In genomic region chr13:37658034-37658433, GRCm38 (mm10) we compare ENCODE assay signal across 8 mouse cellular contexts.
A peak's percentile ranks its signal among the peaks of the same experiment; 100 is the strongest.
DNase-seq lines count a peak whose midpoint lies in the region; ATAC-seq and TF ChIP-seq lines count a peak whose summit lies in the region.

No protein-coding gene starts in this region.

- TF ChIP-seq CTCF in midbrain, postnatal 0 days (IDR thresholded peaks at IDR 0.05), result no peak

- peak; percentile 50; the same call in 1 of the 2 replicates for ATAC-seq in embryonic facial prominence, embryonic 14.5 days (ENCODE audit: low read depth)
- peak; percentile 12; the same call in 1 of the 2 replicates for ATAC-seq in heart, embryonic 16.5 days (replicated peaks; ENCODE audit: extremely low read depth, insufficient read depth, low FRiP score)
- ATAC-seq in neutrophil, adult 5-6 weeks (ENCODE audit: extremely low read depth, insufficient number of reproducible peaks, low FRiP score, poor library complexity, severe bottlenecking), result peak; percentile 90
- no peak for ATAC-seq in forebrain, embryonic 12.5 days (ENCODE audit: low FRiP score)
- no peak for ATAC-seq in midbrain, postnatal 0 days (ENCODE audit: low FRiP score)

- no peaks in the 10 kb centered on the region for H3K36me3 ChIP-seq in embryonic facial prominence, embryonic 14.5 days (ENCODE audit: control insufficient read depth, insufficient read depth, low read length)
- no peaks in the 10 kb centered on the region for H3K36me3 ChIP-seq in embryonic facial prominence, embryonic 10.5 days (replicated peaks)
- H3K36me3 ChIP-seq in heart, embryonic 16.5 days (ENCODE audit: control insufficient read depth, insufficient read depth), result no peaks in the 10 kb centered on the region
- H3K36me3 ChIP-seq in forebrain, embryonic 12.5 days (replicated peaks), result no peaks in the 10 kb centered on the region
- no peaks in the 10 kb centered on the region for H3K36me3 ChIP-seq in midbrain, postnatal 0 days (ENCODE audit: insufficient read depth, low read length)

- 46% methylated on average over 2 of the region's 2 CpGs for WGBS in embryonic facial prominence, embryonic 14.5 days
- 52% methylated on average over 2 of the region's 2 CpGs for WGBS in embryonic facial prominence, embryonic 10.5 days
- WGBS in heart, embryonic 16.5 days, result 20% methylated on average over 2 of the region's 2 CpGs
- 61% methylated on average over 2 of the region's 2 CpGs for WGBS in forebrain, embryonic 12.5 days
- 70% methylated on average over 2 of the region's 2 CpGs for WGBS in midbrain, postnatal 0 days

- no peak overlapping the region for H3K4me3 ChIP-seq in embryonic facial prominence, embryonic 14.5 days (ENCODE audit: low read depth, low read length)
- no peak overlapping the region for H3K4me3 ChIP-seq in embryonic facial prominence, embryonic 10.5 days
- H3K4me3 ChIP-seq in heart, embryonic 16.5 days (ENCODE audit: low read length), result no peak overlapping the region
- H3K4me3 ChIP-seq in forebrain, embryonic 12.5 days (replicated peaks), result no peak overlapping the region
- H3K4me3 ChIP-seq in midbrain, postnatal 0 days (ENCODE audit: low read depth, low read length), result no peak overlapping the region

- no peaks in the 10 kb centered on the region for H3K9me3 ChIP-seq in embryonic facial prominence, embryonic 14.5 days (ENCODE audit: control insufficient read depth, low read length)
- H3K9me3 ChIP-seq in embryonic facial prominence, embryonic 10.5 days, result no peaks in the 10 kb centered on the region
- H3K9me3 ChIP-seq in heart, embryonic 16.5 days (replicated peaks; ENCODE audit: control insufficient read depth, low read length), result no peaks in the 10 kb centered on the region
- no peaks in the 10 kb centered on the region for H3K9me3 ChIP-seq in forebrain, embryonic 12.5 days
- no peaks in the 10 kb centered on the region for H3K9me3 ChIP-seq in midbrain, postnatal 0 days (ENCODE audit: low read length)

- H3K4me1 ChIP-seq in embryonic facial prominence, embryonic 14.5 days (ENCODE audit: control insufficient read depth, insufficient read depth, low read length), result no peaks in the 10 kb centered on the region
- H3K4me1 ChIP-seq in embryonic facial prominence, embryonic 10.5 days, result no peaks in the 10 kb centered on the region
- H3K4me1 ChIP-seq in heart, embryonic 16.5 days (ENCODE audit: control insufficient read depth, insufficient read depth, low read length), result peaks cover 8% of the 10 kb centered on the region; the same call in 1 of the 2 replicates
- H3K4me1 ChIP-seq in forebrain, embryonic 12.5 days, result no peaks in the 10 kb centered on the region
- H3K4me1 ChIP-seq in midbrain, postnatal 0 days (ENCODE audit: insufficient read depth, low read length), result no peaks in the 10 kb centered on the region

- H3K4me2 ChIP-seq in embryonic facial prominence, embryonic 14.5 days (ENCODE audit: low read depth, low read length), result no peak overlapping the region
- no peak overlapping the region for H3K4me2 ChIP-seq in heart, embryonic 16.5 days (ENCODE audit: low read depth, low read length)
- no peak overlapping the region for H3K4me2 ChIP-seq in forebrain, embryonic 12.5 days
- no peak overlapping the region for H3K4me2 ChIP-seq in midbrain, postnatal 0 days (ENCODE audit: low read depth, low read length, poor library complexity, severe bottlenecking)

- DNase-seq in embryonic facial prominence, embryonic 14.5 days (ENCODE audit: low spot score), result peak; percentile 74
- no peak for DNase-seq in embryonic facial prominence, embryonic 10.5 days (ENCODE audit: low spot score)
- DNase-seq in 416B (ENCODE audit: low read depth), result peak; percentile 88
- no peak for DNase-seq in cerebellum, adult 18-20 months
- no peak for DNase-seq in midbrain, postnatal 0 days (ENCODE audit: low spot score)

- no peaks in the 10 kb centered on the region for H3K27me3 ChIP-seq in embryonic facial prominence, embryonic 14.5 days (replicated peaks; ENCODE audit: control insufficient read depth, insufficient read depth, low read length)
- no peaks in the 10 kb centered on the region for H3K27me3 ChIP-seq in embryonic facial prominence, embryonic 10.5 days (replicated peaks; ENCODE audit: low read depth, poor library complexity, severe bottlenecking)
- H3K27me3 ChIP-seq in heart, embryonic 16.5 days (ENCODE audit: control insufficient read depth, insufficient read depth, low read length), result no peaks in the 10 kb centered on the region
- no peaks in the 10 kb centered on the region for H3K27me3 ChIP-seq in forebrain, embryonic 12.5 days
- no peaks in the 10 kb centered on the region for H3K27me3 ChIP-seq in midbrain, postnatal 0 days (ENCODE audit: insufficient read depth, low read length)

- H3K9ac ChIP-seq in embryonic facial prominence, embryonic 14.5 days (ENCODE audit: low read depth, low read length), result no peak overlapping the region
- no peak overlapping the region for H3K9ac ChIP-seq in heart, embryonic 16.5 days (ENCODE audit: low read length)
- no peak overlapping the region for H3K9ac ChIP-seq in forebrain, embryonic 12.5 days
- H3K9ac ChIP-seq in midbrain, postnatal 0 days (replicated peaks; ENCODE audit: low read length, poor library complexity, severe bottlenecking), result no peak overlapping the region

- H3K27ac ChIP-seq in embryonic facial prominence, embryonic 14.5 days (replicated peaks; ENCODE audit: low read depth, low read length), result no peak overlapping the region
- no peak overlapping the region for H3K27ac ChIP-seq in embryonic facial prominence, embryonic 10.5 days (replicated peaks)
- H3K27ac ChIP-seq in heart, embryonic 16.5 days (ENCODE audit: low read length), result 0 out of 2 replicates have a peak overlapping the region, but pooled peaks have one; percentile 34
- no peak overlapping the region for H3K27ac ChIP-seq in forebrain, embryonic 12.5 days
- no peak overlapping the region for H3K27ac ChIP-seq in midbrain, postnatal 0 days (ENCODE audit: low read depth, low read length)

Comparison
In these comparisons a context has a peak if more than half of its experiments do, and no peak if none do; other contexts are left out.
1. DNase-seq: peak in embryonic facial prominence, embryonic 14.5 days (single experiment) and 416B (single experiment); none in embryonic facial prominence, embryonic 10.5 days (single experiment), cerebellum, adult 18-20 months (0 of 2) and midbrain, postnatal 0 days (single experiment).
2. ATAC-seq: peak in embryonic facial prominence, embryonic 14.5 days (single experiment), heart, embryonic 16.5 days (single experiment) and neutrophil, adult 5-6 weeks (single experiment); none in forebrain, embryonic 12.5 days (single experiment) and midbrain, postnatal 0 days (single experiment).